Mouse (Mus musculus) layer of hippocampus, adult 9-11 months (tissue): ENCODE measurements around the gene Zfp36l3.

Experiments used
- DNase-seq: peaks from one replicate; pipeline ENCODE4 v3.0.0; 2022

Gene Zfp36l3

DNA sequence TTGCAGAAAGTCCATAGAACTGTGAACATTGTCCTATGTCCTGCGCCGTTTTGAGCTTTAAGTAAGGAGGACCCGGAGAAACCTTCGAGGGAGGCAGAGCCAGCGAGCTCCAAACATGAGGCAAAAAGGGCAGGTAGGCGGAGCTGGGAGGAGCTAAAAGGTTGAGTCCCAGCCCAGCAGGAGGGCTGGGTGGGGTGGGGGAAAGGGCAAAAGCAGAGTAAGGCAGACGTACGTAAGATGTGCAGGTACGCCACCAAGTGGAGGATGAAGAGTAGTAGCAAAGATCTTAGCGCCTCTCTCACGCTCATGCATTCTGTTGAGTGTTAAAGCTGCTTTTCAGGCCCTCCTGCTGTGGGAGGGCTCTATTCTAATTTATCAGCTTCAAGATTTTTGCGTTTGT is at the start of gene Zfp36l3:
Zfp36l3 (minus strand) TSS at position 119 of the 400 bp plus-strand sequence.
- DNase-seq: no peak

GRCm38 (mm10) chrX:53799074-53799473 is 22.9 kb upstream of the Zfp36l3 start:
- no peak for DNase-seq

- peak; percentile 11 for DNase-seq
Measured at GRCm38 (mm10) chrX:53797519-53797918, 21.3 kb upstream of the Zfp36l3 start, which contains the start of gene Xlr. Gene Xlr, minus strand, starts transcription at chrX:53797706.

DNA sequence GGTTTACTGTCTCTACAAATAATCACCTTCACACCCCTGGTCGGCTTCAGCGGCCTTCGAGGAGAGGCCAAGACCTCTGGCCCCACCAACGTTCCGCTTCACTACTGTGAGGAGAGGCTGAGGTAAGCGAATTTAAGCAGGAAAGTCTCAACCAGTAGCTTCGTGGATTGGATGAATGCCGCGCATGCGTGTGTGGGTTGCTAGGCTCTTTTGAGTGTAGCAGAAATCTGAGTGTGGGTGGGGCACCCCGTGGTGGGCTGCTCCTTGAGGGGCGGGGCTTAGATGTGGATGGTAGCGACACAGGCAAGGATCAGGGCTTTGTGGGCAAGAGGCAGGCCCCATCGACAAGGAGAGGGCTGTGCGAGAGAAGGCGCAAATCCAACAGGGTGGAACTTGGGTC is 18.5 kb downstream of the Zfp36l3 start, which contains the start of gene 1700013H16Rik:
1700013H16Rik (minus strand) TSS at position 96 of the 400 bp plus-strand sequence.
- no peak for DNase-seq

DNA sequence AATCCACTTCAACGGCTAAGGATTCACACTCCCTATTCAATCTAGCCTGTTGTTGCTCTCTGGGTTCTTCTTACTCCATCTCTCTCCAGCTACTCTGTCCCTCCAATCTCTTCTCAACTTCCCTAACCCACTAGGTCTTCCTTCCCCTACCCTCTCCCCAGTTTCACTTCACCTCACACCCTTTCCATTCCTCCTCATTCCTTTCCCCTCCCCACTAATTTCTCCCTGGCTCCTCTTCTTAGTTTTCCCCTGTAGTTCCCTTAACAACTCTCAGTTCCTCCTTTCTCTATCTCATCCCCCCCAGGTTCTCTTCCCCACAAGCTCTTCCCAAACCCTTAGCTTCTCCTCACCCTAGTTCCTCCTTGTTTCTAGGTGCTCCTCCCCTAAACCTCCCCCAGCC is 23.3 kb downstream of the Zfp36l3 start:
- DNase-seq: no peak

- DNase-seq: no peak
Measured at GRCm38 (mm10) chrX:53728967-53729366, 47.2 kb downstream of the Zfp36l3 start.

DNA sequence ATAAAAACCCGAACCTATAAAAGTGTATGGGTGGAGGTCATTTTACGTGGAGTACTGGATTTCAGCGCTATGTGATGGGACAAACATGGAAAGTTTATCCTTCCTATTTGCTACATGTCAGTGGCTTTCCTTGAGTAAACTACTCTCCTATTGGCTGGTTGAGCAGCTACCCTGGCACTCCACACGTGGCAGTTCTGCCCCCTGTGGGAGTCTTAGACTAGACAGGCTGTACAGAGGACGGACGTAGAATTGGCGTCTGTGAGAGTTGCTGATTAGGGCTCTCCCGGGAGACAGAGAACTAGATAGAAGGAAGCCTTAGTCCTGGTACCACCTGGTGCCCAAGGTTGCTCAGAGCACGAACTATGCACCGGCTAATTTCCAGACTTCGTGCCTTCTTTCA is 51.6 kb downstream of the Zfp36l3 start, which contains the start of gene 4930502E18Rik:
4930502E18Rik (plus strand) TSS at position 231 of the 400 bp plus-strand sequence.
- no peak for DNase-seq
